Mouse (Mus musculus): Measurements from ENCODE around the gene Rassf3. TPM values are rescaled to one million over a fixed set of nuclear protein-coding genes. Genes with fewer than 3 reads are reported as not detected.
A peak's percentile ranks its signal among the peaks of the same experiment; 100 is the strongest.

The Rassf3 gene
- total RNA-seq, 1 experiment from 2014 or later = 19.2 TPM

DNA sequence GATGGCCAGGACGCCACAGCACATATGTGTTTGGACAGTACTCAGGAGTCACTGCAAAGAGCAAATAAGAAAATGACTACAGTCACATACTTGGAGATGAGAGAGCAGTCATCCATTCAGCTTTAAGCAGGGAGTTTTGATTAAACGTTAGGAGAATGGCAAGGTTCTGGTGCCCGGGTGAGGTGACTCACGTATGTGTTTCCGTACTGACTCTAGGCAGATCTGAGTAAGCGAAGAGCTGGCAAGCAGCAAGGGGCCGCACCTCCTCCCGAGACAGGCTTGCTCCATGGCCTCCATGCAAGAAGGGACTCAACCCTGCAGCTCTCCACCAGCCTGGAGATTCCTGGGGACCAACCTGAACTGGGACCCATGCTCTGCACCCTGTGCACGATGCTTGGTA, 32.4 kb downstream of the Rassf3 start:
- no peak for ATAC-seq (replicated peaks in 1 of 2; ENCODE audit: insufficient read depth in 1 of 2, low FRiP score in 2 of 2, low TSS enrichment in 1 of 2, low read depth in 1 of 2, poor library complexity in 2 of 2, severe bottlenecking in 2 of 2)

DNA sequence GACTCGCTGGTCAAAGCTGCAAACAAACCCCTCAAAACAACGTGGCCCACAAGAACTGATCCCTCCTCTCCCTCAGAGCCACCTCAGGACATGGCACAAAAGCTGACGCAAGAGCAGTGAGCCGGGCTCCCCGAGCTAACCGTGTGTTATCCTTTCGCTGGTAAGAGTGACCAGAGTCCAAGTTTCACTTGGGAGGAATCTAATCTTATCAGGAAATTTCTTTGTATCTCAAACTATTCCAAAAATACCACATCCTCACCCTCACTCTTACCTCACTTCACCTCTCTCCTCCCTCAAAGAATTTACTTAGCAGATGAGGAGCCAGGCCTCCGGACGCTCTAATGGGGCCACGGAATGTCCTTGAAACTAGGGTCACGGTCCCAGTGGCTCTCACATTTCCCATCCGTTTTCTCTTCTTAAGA, 36.8 kb downstream of the Rassf3 start:
- ATAC-seq (replicated peaks in 1 of 2; ENCODE audit: insufficient read depth in 1 of 2, low FRiP score in 2 of 2, low TSS enrichment in 1 of 2, low read depth in 1 of 2, poor library complexity in 2 of 2, severe bottlenecking in 2 of 2) = no peak

DNA sequence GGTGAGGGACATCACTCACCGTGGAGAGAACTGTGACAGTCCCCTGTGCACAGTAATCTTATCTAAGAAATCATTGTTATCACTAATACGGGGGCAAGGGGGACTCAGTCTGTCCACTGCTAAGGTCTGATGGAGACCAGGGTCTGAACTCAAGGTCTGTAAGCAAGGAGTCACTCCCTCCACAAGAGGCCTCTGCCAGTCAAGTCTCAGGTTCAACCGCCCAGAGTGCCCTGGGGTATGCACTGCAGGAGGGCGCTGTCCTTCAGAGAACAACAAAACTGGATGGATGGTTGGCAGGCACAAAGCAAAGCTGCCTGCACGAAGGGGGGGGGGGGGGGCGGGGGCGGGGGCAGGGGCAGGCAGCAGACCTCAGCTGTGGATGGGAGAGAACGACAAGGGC, 38.0 kb downstream of the Rassf3 start:
- no peak for ATAC-seq (replicated peaks in 1 of 2; ENCODE audit: insufficient read depth in 1 of 2, low FRiP score in 2 of 2, low TSS enrichment in 1 of 2, low read depth in 1 of 2, poor library complexity in 2 of 2, severe bottlenecking in 2 of 2)

DNA sequence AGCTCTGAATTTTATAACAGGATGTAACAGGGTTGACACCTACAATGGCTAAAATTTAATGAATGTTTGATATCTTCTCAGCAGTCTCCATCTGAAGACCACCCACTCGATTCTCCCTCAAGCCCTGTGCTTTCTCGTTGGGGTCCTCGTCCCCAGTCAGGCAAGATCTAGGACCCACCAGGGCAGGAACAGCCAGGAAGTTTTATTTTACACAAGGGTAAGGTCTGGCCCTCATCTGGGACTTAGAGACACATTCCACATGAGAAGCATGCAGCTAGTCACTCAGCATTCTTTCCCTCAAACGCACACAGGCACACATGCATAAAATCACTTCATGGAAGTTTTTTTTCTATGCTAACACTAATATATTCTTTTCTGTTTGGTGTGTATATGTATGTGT, 39.5 kb downstream of the Rassf3 start:
- ATAC-seq (replicated peaks in 1 of 2; ENCODE audit: insufficient read depth in 1 of 2, low FRiP score in 2 of 2, low TSS enrichment in 1 of 2, low read depth in 1 of 2, poor library complexity in 2 of 2, severe bottlenecking in 2 of 2) = no peak

DNA sequence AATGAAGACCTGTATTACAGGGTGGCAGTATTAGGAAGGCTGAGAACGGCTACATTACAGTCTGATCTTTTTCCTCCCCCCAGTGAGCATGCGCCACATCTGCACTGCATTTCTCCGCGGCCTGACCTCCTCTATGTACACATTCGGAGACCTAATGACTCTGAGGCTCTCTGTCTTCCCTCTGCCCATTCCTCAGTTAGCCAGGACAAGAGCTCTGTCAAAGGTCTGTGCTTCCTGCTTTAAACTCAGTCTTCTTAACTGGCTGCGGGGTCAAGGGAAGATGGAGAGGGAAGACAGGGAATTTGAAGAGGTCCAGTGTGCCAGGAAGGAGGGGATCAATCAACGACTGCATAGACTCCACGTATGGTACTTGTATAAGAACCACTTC, 39.9 kb downstream of the Rassf3 start:
- no peak for ATAC-seq (replicated peaks in 1 of 2; ENCODE audit: insufficient read depth in 1 of 2, low FRiP score in 2 of 2, low TSS enrichment in 1 of 2, low read depth in 1 of 2, poor library complexity in 2 of 2, severe bottlenecking in 2 of 2)

DNA sequence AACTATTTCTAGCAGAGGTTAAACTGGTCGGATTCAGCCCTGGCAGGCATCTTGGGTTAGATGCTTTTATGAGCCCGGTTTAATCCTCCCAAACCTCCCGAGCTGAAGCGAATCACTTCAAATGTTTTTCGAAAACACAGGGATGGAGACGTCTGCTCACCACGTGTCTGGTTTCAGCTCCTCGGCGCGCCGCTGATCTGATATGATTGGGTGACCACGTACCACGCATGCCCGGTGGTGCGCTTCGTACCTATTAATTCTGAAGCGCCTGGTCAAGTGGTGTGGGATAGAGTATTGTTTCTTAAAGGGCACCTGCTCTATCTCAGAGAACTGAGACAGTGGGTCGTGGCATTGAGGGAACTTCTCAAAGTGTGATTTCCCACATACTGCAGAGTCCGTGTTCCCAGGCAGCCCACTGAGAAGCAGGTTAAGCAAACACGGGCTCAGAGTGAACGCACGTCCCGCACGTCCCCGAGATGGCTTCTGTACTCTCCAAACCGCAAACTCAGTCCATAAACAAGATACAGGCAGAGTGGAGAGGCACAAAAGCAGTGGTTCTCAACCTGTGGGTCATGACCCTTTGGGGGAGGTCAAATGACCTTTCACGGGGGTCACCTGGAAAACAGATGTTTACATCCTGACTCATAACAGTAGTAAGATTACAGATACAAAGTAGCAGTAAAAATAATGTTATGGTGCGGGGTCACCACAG, 40.4 kb downstream of the Rassf3 start:
- no peak for ATAC-seq (replicated peaks in 1 of 2; ENCODE audit: insufficient read depth in 1 of 2, low FRiP score in 2 of 2, low TSS enrichment in 1 of 2, low read depth in 1 of 2, poor library complexity in 2 of 2, severe bottlenecking in 2 of 2)

DNA sequence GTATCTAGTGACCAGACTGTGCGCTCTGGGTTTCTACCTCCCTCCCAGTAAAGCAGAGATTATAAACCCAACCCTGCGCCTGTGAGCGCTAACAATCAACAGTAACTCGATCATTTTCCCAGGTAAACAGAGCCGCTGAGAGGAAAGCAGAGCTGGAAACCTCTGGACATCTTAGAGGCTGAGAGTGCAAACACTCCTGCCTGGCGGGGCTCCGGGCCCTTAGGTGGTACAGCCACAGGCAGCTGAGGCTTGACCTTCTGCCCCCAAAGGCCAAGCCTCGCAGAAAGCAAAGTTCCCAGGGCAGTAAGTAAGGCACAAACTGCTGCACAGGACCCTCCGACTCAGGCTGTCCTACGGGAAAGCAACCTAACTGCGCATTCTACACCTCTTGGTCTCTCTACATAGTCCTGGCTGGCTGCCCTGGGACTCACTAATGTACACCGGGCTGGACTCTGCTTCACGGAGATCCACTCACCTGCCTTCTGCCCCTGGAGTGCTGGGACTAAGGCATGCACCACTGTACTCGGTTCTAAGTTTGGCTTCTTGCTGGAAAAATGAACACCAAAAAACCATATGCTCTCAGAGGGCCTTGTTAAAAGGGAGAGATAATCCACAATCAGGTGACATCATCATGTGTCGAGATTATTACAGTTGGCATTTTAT, 41.6 kb downstream of the Rassf3 start:
- no peak for ATAC-seq (replicated peaks in 1 of 2; ENCODE audit: insufficient read depth in 1 of 2, low FRiP score in 2 of 2, low TSS enrichment in 1 of 2, low read depth in 1 of 2, poor library complexity in 2 of 2, severe bottlenecking in 2 of 2)

DNA sequence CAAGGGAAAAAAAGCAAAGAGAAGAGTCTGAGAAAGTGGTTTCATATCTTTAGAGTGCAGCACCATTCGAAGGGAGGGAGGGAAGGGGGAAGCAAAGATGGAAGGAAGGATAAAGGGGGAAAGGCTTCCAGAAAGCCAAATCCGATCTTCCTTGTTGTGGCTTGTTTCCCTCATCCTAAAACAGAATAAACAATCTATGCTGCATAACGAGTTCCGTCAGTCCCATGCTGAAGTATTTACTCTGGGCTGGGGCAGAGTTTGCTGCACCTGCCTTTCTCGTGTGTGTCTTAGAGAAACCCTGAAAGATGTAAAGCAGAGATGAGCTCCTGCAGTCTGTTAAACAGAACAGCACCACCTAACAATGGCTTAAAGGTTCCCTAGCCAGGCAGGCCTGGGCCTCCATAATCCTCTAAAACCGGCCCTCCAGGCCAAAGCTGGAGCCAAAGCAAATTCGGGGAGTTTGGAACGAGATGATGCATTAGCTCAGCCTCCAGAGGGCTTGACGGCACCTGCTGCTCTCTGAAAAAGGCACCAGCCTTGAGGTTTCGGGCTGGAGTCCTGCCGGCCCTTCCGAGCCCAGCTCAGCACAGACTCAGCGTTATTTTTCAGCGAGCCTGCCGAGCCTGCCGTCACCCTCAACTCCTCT, 43.4 kb downstream of the Rassf3 start:
- peak; percentile 33 to 60; a peak in 3 of 4 replicates for ATAC-seq (replicated peaks in 1 of 2; ENCODE audit: insufficient read depth in 1 of 2, low FRiP score in 2 of 2, low TSS enrichment in 1 of 2, low read depth in 1 of 2, poor library complexity in 2 of 2, severe bottlenecking in 2 of 2)

DNA sequence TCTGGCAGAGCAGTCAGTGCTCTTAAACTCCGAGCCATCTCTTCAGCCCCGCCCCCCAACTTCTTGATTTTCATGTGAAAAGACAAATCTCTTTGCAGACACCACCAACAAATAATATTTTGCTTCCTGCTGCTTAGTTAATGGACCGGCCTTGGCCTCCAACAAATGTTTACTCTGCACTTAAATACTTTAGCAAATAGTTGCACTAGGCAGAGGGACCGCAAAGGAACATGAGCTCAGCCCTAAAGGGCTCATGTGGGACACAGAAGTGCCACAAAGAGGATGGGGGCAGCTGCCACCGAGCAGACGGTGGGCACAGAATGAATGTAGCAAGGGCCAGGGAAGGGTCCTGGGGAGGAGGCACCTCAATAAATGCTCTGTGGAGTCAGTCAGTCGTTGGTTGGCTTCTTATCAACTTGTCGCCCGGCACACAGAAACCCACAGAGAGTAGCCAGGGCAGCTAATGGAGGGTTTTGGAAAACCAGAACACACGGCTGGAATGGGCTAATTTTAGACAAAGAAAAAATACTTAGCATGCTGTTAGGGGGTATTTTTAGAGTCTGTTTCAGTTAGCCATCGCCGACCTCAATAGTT, 44.0 kb downstream of the Rassf3 start:
- no peak for ATAC-seq (replicated peaks in 1 of 2; ENCODE audit: insufficient read depth in 1 of 2, low FRiP score in 2 of 2, low TSS enrichment in 1 of 2, low read depth in 1 of 2, poor library complexity in 2 of 2, severe bottlenecking in 2 of 2)

DNA sequence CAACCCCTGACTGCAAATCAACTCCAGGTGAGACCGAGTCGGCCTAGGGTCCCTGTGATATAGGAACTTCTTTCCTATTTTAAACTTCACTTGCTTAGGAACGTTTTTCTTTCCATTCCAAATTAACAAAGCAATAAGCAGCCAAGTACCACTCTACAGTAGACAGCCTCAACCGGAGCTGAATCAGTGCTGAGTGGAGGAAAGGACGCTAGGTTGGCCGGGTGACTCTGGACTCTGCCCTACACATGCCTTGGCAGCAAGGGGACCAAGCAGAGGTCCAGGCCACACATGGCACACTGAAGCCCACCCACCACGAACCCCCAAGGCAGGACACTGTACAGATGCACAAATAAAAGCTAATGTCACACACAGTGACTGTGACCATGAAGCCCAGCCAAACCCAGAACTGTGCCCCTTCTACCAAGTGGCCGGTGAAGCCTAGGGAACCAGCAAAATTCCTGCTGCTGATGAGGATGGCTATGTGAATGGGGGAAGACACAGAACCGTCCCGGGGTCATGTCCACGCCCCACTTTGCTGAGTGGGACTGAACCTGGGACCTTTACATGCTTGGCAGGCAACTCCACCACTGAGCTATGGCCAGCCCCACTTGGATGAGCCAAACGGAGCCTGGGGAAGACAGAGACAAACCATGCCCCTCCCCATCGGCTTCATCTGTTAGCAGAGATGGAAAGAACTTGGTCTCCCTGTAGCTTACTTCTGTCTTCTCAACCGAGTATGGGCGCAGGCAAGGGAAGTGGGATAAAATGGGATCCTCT, 45.2 kb downstream of the Rassf3 start:
- ATAC-seq (replicated peaks in 1 of 2; ENCODE audit: insufficient read depth in 1 of 2, low FRiP score in 2 of 2, low TSS enrichment in 1 of 2, low read depth in 1 of 2, poor library complexity in 2 of 2, severe bottlenecking in 2 of 2) = no peak

DNA sequence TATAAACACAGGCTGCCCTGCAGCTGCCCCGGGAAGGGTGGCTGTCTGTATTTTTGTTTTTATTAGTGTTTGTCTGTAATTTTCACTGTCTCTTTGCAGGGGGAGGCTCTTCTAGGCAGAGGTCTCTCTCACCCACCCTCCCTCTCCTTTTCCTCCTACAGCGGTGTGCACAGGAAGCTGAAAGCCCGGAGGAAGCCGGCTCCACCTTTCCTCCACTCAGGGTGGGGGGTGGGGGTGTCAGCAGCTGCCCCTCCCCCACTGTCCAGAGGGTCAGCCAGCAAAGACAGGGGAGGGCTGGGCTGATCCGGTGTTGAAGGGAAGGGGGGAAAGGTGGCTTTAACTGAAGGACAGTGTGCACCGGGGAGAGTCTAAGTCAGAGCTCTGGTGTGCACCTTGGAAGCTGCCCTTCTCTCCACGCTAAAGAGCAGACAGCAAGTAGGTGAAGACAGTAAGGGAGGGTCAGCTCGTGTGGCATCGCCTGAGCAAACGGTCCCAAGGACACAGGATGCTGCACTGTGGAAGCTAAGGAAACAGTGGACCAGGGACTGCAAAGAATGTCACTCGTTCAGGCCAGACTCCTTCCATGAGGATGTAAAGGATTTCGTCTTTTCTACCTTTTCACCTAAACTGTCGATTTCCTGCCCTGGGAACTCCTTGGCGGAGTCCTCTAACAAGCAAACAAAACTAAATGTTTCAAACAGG, 46.0 kb downstream of the Rassf3 start:
- no peak for ATAC-seq (replicated peaks in 1 of 2; ENCODE audit: insufficient read depth in 1 of 2, low FRiP score in 2 of 2, low TSS enrichment in 1 of 2, low read depth in 1 of 2, poor library complexity in 2 of 2, severe bottlenecking in 2 of 2)

DNA sequence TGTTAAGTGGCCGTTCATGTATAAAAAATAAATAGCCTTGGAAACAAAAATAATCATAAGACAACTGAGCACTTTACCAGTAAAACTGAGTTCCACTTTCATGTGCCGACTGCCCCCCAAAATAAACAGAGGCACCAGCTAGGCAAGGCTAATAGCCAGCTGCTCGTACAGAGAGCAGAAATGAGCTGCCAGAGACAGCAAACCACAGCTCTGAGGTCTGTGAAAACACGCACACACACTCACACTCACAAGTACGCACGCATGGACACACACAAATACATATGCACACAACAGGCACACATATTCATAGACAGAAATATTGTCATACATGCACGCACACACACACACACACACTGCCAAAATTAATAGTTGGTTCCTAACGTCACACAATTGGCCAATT, 46.6 kb downstream of the Rassf3 start:
- ATAC-seq (replicated peaks in 1 of 2; ENCODE audit: insufficient read depth in 1 of 2, low FRiP score in 2 of 2, low TSS enrichment in 1 of 2, low read depth in 1 of 2, poor library complexity in 2 of 2, severe bottlenecking in 2 of 2) = 0 out of 4 replicates have a peak, but pooled peaks of 1 of the 2 experiments have one; percentile 5

DNA sequence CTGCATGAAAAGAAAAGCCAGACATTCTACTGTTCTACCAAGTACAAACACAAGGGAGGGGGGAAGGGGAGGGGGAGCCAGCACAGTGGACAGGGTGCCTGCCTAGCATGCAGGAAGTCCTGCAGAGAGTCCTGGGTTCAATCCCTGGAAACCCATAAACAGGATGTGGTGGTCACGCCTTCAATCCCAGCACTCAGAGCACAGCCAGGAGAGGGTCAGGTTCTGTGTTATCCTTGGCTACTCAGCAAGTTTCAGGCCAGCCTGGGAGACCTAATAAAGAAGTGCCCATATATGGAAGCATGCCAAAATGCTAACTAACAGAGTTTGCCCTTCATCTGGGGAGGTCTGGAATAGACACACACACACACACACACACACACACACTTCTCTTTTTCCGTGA, 47.1 kb downstream of the Rassf3 start:
- ATAC-seq (replicated peaks in 1 of 2; ENCODE audit: insufficient read depth in 1 of 2, low FRiP score in 2 of 2, low TSS enrichment in 1 of 2, low read depth in 1 of 2, poor library complexity in 2 of 2, severe bottlenecking in 2 of 2) = no peak

DNA sequence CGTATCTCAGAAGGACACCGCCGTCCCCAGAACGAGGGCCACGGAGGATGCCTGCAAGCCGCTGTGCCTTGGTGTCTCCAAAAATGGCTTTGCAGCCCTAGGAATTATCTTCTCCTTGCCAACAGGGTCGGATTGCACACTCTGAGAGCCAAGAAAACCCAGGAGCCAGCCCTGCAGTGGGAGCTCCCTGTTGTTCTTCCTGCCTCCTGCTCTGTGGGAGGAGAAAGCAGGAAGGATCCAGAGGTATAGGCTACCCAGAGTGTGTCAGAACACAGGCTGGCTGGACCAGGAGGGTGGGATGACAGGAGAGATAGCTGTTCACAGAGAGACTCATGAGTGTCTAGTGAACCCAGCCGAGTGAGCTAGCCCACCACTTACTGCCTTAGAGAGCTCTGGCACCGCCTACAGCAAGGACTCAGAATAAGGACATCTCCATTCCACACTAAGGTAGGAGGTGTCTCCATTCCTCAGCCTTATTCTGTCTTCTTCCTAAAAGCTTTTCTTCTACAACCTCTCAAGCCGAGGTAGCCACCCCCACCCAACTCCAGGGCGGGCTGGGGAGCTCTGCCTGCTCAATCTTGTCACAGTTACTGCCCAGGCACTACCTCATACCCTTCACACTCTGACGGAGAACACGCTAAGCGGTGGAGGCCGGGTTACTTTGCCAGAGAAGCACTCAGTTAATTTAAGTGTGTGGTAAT, 48.0 kb downstream of the Rassf3 start:
- no peak for ATAC-seq (replicated peaks in 1 of 2; ENCODE audit: insufficient read depth in 1 of 2, low FRiP score in 2 of 2, low TSS enrichment in 1 of 2, low read depth in 1 of 2, poor library complexity in 2 of 2, severe bottlenecking in 2 of 2)

DNA sequence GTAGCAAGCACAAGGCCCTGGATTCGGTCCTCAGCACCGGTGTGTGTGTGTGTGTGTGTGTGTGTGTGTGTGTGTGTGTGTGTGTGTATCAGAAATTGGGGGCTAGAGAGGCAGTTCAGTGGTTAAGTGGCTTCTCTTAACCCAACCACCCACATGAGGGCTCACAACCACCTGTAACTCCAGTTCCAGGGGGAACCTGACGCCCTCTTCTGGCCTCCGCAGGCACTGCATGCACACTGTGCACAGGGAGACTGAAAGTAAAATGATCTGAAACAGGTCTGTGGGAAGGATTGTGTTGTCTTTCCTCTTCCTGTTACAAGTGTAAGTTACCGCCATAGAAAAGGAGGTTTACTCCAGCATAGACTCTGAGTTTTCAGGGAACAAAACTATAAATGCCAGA, 49.0 kb downstream of the Rassf3 start:
- ATAC-seq (replicated peaks in 1 of 2; ENCODE audit: insufficient read depth in 1 of 2, low FRiP score in 2 of 2, low TSS enrichment in 1 of 2, low read depth in 1 of 2, poor library complexity in 2 of 2, severe bottlenecking in 2 of 2) = no peak

DNA sequence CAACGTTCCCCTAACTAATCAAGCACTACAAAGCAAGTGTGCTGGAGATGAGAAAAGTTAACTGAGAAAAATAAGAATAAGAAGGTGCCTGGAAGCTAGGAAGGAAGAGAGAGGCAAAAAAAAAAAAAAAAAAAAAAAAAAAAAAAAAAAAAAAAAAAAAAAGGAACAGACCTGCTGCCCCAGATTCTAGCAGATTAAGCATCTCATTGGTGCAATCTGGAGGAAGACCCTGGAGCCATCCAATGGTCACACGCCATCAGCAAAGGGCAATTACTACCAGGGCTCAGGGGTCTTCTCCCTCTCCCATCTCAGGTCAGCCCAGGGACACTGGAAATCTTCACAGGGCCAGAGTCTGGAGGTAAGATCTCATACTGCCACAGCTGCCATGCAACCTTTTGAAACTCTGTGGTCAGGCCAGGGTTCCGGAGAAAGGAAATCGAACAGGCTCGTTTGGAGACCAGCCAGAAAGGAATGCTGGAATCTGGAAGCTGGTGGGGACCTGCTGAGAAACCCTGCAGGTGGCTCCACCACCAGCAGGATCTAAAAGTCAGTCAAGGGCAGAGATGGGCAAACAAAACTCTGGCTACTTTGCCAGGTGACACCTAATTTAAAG, 49.6 kb downstream of the Rassf3 start:
- ATAC-seq (replicated peaks in 1 of 2; ENCODE audit: insufficient read depth in 1 of 2, low FRiP score in 2 of 2, low TSS enrichment in 1 of 2, low read depth in 1 of 2, poor library complexity in 2 of 2, severe bottlenecking in 2 of 2) = peak; percentile 14 to 54

Data from hematopoietic stem cell, adult 5-6 weeks (primary cell).